Mouse (Mus musculus): ENCODE results near the gene Ccdc50.

- TF ChIP-seq CTCF (IDR thresholded peaks at IDR 0.05; ENCODE audit: insufficient read depth, low read length) (no peak), POLR2A (IDR thresholded peaks at IDR 0.05; ENCODE audit: borderline replicate concordance, extremely low read depth, low read depth, low read length) (no peak)
These were observed 46.4 kb downstream of the Ccdc50 start for GRCm38 (mm10) chr16:27435034-27435433.
